Mouse (Mus musculus) ES-E14 (cell line): Measurements from ENCODE around the gene Simc1.

Source experiments
- CHD2 ChIP-seq: IDR thresholded peaks from 2 replicates; pipeline ENCODE4 v1.6.1; 2014; ENCODE audit warnings: mild to moderate bottlenecking, low read depth, low read length, inconsistent platforms
- HCFC1 ChIP-seq: IDR thresholded peaks from 2 replicates; pipeline ENCODE4 v1.6.1; 2012; ENCODE audit warnings: low read length, inconsistent platforms, borderline replicate concordance; ENCODE audit not compliant: insufficient read depth
- MAFK ChIP-seq: IDR thresholded peaks from 2 replicates; pipeline ENCODE4 v1.6.1; 2014; ENCODE audit warnings: mild to moderate bottlenecking, low read depth, low read length, inconsistent platforms; ENCODE audit not compliant: insufficient read depth
- ZC3H11A ChIP-seq: IDR thresholded peaks from 2 replicates; pipeline ENCODE4 v1.6.1; 2012; ENCODE audit warnings: low read depth, mild to moderate bottlenecking, inconsistent platforms, low read length, borderline replicate concordance
- ZNF384 ChIP-seq: IDR thresholded peaks from 2 replicates; pipeline ENCODE4 v1.6.1; 2012; ENCODE audit warnings: low read depth, low read length, inconsistent platforms

- TF ChIP-seq HCFC1 (no peak), MAFK (no peak), CHD2 (no peak), ZNF384 (no peak), ZC3H11A (no peak)
Observed at GRCm38 (mm10) chr13:54504611-54505260, 1.2 kb downstream of the Simc1 start.
